Mouse (Mus musculus): Measurements from ENCODE around the gene Sept11. TPM values are rescaled to one million over a fixed set of nuclear protein-coding genes. Genes with fewer than 3 reads are reported as not detected.

Gene Sept11
- total RNA-seq, 2 experiments from 2014 or later, result 185 to 201 TPM

- DNase-seq (ENCODE audit: low spot score in 2 of 2), result no peak
- intact Hi-C loops (cut with DNase I), result no loop called here
Observed at GRCm38 (mm10) chr5:93149969-93150777, 56.9 kb downstream of the Sept11 start.

GRCm38 (mm10) chr5:93151985-93152384 lies 58.7 kb downstream of the Sept11 start:
- no peak for DNase-seq (ENCODE audit: low spot score in 2 of 2)
- intact Hi-C loops (cut with DNase I), result no loop called here

- intact Hi-C loops (cut with DNase I), result no loop called here
Observed at GRCm38 (mm10) chr5:93152451-93152850, 59.2 kb downstream of the Sept11 start.

DNA sequence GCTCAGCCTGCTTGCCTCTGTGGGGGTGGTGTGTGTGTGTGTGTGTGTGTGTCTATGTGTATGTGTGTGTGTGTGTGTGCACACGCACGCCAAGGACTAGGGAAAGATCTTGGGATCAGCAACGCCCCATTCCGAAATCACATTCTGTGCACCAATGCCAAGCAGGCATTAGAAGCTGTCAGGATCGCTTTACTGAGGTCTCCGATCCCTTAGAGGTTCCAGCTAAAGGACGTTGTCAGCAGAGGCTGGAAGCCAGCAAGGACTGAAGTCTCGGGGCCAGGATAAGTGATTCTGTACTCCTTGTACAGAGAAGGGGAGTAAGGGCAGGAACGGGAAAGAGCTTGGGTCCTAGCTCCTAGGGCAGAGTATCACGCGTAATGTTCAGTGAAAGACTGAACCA lies 61.2 kb downstream of the Sept11 start:
- intact Hi-C loops (cut with DNase I), result no loop called here
- DNase-seq (ENCODE audit: low spot score in 2 of 2), result no peak

More at GRCm38 (mm10) chr5:93152451-93152850, 59.2 kb downstream of the Sept11 start:
- DNase-seq (ENCODE audit: low spot score in 2 of 2), result no peak

- intact Hi-C loops (cut with DNase I), result loop anchor here (2.0 to 10.0 kb wide), 4 partner anchors 71 to 479 kb away; partner anchors contain the start of genes Sept11 and Shroom3
Observed at GRCm38 (mm10) chr5:93163541-93163940, 70.3 kb downstream of the Sept11 start.

GRCm38 (mm10) chr5:93167919-93168516 lies 74.8 kb downstream of the Sept11 start:
- no peak for DNase-seq (ENCODE audit: low spot score in 2 of 2)
- intact Hi-C loops (cut with DNase I), result loop anchor here (10.0 kb wide), 1 partner anchor 483 kb away; the partner anchor contains the start of gene Shroom3

More at GRCm38 (mm10) chr5:93163541-93163940, 70.3 kb downstream of the Sept11 start:
- no peak for DNase-seq (ENCODE audit: low spot score in 2 of 2)

DNA sequence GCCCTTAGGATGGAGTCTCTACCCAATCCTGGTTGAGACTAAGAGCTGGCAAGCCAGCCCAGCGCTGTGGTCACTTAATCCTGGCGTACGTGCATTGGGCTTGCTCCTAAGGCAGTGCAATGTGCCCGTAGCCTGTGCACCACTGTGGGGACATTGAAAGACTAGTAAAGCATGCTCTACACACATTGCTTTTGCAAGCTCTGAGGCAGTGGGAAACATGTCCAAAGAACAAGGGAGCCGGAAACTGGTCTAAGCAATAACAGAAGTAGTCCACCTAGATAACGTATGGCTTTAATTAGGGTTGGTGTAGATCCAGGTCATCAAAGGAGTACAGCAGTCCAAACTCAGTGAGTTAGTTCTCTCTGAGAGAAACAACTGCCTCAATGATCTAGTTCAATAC lies 75.4 kb downstream of the Sept11 start:
- intact Hi-C loops (cut with DNase I), result loop anchor here (10.0 kb wide), 1 partner anchor 484 kb away; the partner anchor contains the start of gene Shroom3
- no peak for DNase-seq (ENCODE audit: low spot score in 2 of 2)

GRCm38 (mm10) chr5:93171420-93171819 lies 78.2 kb downstream of the Sept11 start:
- DNase-seq (ENCODE audit: low spot score in 2 of 2), result no peak
- intact Hi-C loops (cut with DNase I), result no loop called here

- intact Hi-C loops (cut with DNase I), result no loop called here
- DNase-seq (ENCODE audit: low spot score in 2 of 2), result no peak
Observed at GRCm38 (mm10) chr5:93172536-93172935, 79.3 kb downstream of the Sept11 start.

GRCm38 (mm10) chr5:93174675-93175074 lies 81.4 kb downstream of the Sept11 start:
- DNase-seq (ENCODE audit: low spot score in 2 of 2), result no peak
- intact Hi-C loops (cut with DNase I), result no loop called here

GRCm38 (mm10) chr5:93178616-93179015 lies 85.4 kb downstream of the Sept11 start:
- no peak for DNase-seq (ENCODE audit: low spot score in 2 of 2)
- intact Hi-C loops (cut with DNase I), result no loop called here

DNA sequence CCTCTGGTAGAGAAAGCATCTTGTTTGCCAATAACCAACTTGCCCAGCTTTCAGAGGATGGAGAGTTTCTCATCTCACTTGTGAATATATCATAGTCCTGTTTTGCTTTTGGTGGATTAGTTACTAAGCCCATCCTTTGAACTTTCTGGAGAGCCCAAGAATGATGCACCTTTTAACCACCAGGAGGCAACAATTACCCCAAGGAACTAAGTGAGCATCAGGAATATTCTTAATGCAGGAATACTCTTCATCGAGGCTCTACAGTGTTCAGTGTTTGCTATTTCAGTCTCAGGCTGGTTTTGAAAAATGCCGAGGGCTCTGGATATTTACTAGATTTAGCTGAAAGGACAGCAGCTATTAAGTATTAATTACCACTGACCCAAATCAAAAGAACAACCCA lies 87.0 kb downstream of the Sept11 start:
- intact Hi-C loops (cut with DNase I), result no loop called here
- no peak for DNase-seq (ENCODE audit: low spot score in 2 of 2)

- intact Hi-C loops (cut with DNase I), result no loop called here
- DNase-seq (ENCODE audit: low spot score in 2 of 2), result no peak
Observed at GRCm38 (mm10) chr5:93183311-93183710, 90.1 kb downstream of the Sept11 start.

- no peak for DNase-seq (ENCODE audit: low spot score in 2 of 2)
- intact Hi-C loops (cut with DNase I), result no loop called here
Observed at GRCm38 (mm10) chr5:93184548-93184947, 91.3 kb downstream of the Sept11 start.

- intact Hi-C loops (cut with DNase I), result no loop called here
- no peak for DNase-seq (ENCODE audit: low spot score in 2 of 2)
Observed at GRCm38 (mm10) chr5:93189607-93190006, 96.4 kb downstream of the Sept11 start.

DNA sequence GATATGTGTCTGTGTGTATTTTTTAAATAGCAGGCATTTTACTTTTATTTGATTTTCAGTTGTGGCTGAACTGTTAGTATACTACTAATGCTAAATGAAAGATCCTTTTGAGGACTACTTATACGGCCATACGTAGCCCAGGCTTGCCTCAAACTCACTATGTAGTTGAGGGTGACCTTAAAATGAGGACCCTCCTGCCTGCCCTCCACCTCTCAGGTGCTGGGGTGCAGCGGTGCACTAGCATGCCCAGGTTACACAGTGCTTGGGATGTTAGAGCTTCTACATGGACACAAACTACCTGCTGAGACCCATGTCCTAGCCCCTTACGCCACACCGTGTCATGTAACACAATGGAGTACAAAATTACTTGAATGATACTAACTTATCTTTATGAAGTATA lies 97.2 kb downstream of the Sept11 start:
- no peak for DNase-seq (ENCODE audit: low spot score in 2 of 2)
- intact Hi-C loops (cut with DNase I), result no loop called here

DNA sequence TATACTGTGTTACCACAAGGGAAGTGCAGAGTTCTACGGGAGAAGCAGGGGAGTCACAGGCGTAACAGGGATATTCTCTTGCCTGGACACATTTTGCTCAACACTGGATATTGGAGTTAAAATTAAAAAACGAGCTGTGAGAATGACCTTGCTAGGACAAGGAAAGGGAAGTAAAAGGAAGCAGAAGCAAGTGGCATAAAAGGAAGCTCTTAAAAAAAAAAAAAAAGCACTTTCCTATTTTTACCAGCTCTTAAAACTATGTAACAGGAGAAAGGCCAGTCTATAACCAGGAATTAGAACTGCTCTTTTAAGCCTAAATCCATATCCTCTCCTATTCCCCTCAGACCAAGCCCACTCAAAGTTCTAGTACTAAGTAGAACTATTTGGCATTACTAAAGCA lies 105.0 kb downstream of the Sept11 start:
- no peak for DNase-seq (ENCODE audit: low spot score in 2 of 2)
- intact Hi-C loops (cut with DNase I), result no loop called here

DNA sequence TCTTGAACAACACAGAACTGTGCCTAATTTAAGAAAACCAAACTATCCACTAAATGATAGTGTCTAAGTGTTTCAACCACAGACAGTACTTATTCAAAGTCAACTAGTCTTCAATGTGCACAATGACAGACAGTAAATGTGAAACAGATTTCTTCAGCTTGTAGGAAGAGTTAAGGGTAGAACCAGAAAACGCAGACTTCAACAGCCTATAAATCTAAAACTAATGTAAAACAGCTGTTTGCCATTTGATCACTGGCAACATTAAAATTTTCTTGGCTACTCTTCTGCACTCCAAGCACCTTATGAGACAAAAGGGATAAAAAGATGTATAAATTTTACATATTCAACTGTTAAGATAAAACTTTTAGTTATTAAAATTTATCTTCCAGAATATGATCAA lies 107.9 kb downstream of the Sept11 start:
- DNase-seq (ENCODE audit: low spot score in 2 of 2), result no peak
- intact Hi-C loops (cut with DNase I), result loop anchor here (10.0 kb wide), 1 partner anchor 124 kb away; no protein-coding TSS in a partner anchor

- peak; percentile 49 to 56 for DNase-seq (ENCODE audit: low spot score in 2 of 2)
- intact Hi-C loops (cut with DNase I), result loop anchor here (1.0 to 10.0 kb wide), 3 partner anchors 62 to 698 kb away; partner anchors contain the start of genes Ccng2 and Scarb2
Observed at GRCm38 (mm10) chr5:93205371-93206108, 112.3 kb downstream of the Sept11 start.

Data from left cerebral cortex, postnatal 36 days (tissue).